Mouse (Mus musculus): Measurements from ENCODE around the gene Golm1.

GRCm38 (mm10) chr13:59672248-59672647, 3.4 kb downstream of the Golm1 start:
- TF ChIP-seq CTCF (IDR thresholded peaks at IDR 0.05; ENCODE audit: control insufficient read depth, insufficient read depth, insufficient read length) (no peak), USF1 (IDR thresholded peaks at IDR 0.05; ENCODE audit: low read depth) (no peak), CEBPB (IDR thresholded peaks at IDR 0.05; ENCODE audit: low read depth) (no peak), MAX (IDR thresholded peaks at IDR 0.05) (no peak), MYOD1 (IDR thresholded peaks at IDR 0.05; ENCODE audit: control insufficient read depth, insufficient read length, low read depth) (no peak), MYOG (IDR thresholded peaks at IDR 0.05; ENCODE audit: control insufficient read depth, extremely low read depth, insufficient read length) (no peak), FOSL1 (IDR thresholded peaks at IDR 0.05; ENCODE audit: insufficient read depth, low read length, poor library complexity, severe bottlenecking) (no peak)
